Mouse (Mus musculus) bone marrow macrophage, adult 2 months (primary cell): Measurements from ENCODE around the gene Slc25a13.

ENCODE experiments used
- CTCF ChIP-seq: IDR thresholded peaks from 2 replicates; pipeline ENCODE4 v1.5.1; 2012; ENCODE audit warnings: low read depth, mild to moderate bottlenecking, low read length, moderate library complexity
- POLR2A ChIP-seq: IDR thresholded peaks from 2 replicates; pipeline ENCODE4 v1.6.1; 2012; ENCODE audit warnings: mild to moderate bottlenecking, low read depth, low read length, borderline replicate concordance

DNA sequence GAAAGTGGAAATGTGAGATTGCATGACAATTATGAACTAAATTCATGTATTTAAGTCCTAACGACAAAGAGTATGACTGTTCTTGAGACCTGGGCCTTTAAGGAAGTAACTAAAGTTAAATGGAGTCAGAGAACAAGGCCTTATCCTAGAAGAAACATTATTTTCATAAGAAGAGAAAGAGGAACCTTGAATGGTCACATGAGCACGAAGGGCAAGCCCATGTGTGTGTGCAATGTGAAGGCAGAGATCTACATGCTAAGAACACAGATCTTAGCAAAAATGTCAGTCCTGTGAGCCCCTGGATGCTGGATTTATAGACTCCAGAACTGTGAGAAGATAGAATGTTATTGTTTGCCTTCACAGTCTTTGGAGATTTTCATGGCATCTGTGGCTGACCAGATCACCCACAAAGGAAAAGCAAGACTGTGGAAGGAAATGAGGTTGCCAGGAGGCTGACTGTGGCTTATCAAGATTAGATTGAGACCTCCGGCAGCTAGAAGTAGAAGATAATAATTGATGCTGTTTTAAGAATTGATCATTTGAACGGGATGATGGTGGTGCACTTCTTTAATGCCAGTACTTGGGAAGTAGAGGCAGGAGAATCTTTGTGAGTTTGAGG lies 46.4 kb upstream of the Slc25a13 start:
- TF ChIP-seq CTCF (no peak), POLR2A (no peak)
